Mouse (Mus musculus) adrenal gland, adult (tissue): ENCODE data around the gene Tmem170.
"Not testable (repeated sequence)": the region's sequence is repeated elsewhere in the genome, so short reads cannot be mapped to it uniquely, and the experiment has no call there.

Experiments used
- DNase-seq, 2 experiments: peaks; one replicate each; pipeline ENCODE4 v3.0.0; 2022 to 2023; ENCODE audit warnings: low spot score in 1 of 2; ENCODE audit not compliant: inconsistent age in 2 of 2

Tmem170 gene

DNA sequence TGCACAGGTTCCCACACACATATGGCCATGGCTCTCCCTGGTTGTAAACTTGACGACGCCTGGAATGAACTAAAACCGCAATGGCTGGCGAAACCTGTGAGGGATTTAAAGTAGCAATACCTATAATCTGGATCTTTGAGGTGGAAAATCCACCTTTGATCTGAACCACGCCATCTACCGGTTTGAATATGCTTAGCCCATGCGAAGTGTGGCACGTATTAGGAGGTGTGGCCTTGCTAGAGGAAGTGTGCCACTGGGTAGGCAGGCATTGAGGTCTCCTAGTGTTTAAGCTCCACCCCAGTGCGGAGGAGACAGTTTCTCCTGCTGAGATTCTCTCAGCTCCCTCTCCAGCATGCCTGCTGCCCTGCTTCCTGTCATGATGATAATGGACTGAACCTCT lies 1.2 kb upstream of the Tmem170 start:
- DNase-seq, result peak in 1 of 2 experiments; percentile 38

DNA sequence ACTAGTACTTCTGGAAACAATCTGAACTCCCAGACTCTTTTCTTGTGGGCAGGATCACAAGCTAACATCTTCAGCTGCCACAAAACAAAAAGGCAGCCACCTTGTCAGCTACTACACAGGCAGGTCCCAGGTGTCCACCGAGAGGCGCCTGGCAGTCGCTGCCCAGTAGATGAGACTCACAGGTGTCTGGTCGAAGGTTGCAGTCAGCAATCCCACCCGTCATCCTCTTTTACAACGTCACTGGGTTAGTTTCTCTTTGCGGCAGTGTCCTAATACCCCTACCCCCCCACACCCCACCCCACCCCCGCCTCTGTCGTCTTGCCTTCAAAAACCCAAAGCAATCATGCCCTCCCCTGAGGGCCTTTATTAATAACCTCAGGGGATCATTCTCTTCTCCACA lies 792 bp downstream of the Tmem170 start:
- peak in 1 of 2 experiments; percentile 36 for DNase-seq

DNA sequence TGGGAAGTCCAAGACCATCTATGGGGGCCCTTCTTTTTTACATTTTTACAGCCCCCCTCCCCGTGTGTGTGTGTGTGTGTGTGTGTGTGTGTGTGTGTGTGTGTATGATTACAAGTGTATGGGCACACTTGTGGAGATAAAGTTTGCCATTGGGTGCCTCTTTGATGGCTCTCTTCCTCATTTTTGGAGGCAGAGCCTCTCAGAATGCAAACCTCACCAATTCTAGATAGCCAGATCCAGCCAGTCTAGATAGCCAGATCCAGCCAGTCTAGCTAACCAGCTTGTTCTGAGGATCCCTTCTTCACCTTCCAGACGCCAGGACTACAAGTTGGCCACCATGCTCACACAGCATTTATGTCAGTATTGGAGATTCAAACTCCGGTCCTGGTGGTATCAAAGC lies 5.3 kb downstream of the Tmem170 start:
- DNase-seq, result no peak

DNA sequence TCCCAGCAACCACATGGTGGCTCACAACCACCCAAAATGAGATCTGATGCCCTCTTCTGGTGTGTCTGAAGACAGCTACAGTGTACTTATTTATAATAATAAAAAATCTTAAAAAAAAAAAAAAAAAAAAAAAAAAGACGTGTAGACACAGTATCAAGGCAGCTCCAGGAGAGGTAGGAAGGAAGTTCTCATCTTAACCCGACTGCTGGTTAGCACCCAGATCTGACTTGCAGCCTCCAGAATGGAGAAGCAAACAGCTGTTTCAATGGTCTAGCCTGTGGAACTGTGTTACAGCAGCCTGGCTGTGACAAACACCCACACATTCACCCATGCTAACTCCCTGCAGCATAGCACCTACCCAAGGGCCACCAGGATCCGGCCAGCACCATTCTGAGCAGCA lies 6.2 kb downstream of the Tmem170 start:
- no peak for DNase-seq

DNA sequence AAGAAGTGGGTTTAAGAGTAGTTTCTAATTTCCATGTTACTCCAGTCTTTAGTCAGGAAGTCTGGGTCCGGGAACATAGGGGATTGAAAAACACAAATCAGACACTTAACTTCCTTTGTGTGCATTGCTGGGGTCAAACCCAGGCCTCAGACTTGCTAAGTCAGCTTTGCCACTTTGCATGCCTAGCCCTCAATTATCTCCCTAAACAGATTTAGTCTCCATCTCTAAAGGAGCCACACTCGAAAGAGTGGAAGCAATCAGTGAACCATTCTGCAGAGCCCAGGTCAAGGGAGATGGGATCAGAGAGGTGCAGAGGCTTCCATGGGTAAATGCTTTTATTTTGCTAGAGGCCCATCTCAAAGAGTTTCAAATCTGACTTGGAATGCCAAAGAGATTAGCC lies 7.9 kb downstream of the Tmem170 start:
- DNase-seq, result no peak

DNA sequence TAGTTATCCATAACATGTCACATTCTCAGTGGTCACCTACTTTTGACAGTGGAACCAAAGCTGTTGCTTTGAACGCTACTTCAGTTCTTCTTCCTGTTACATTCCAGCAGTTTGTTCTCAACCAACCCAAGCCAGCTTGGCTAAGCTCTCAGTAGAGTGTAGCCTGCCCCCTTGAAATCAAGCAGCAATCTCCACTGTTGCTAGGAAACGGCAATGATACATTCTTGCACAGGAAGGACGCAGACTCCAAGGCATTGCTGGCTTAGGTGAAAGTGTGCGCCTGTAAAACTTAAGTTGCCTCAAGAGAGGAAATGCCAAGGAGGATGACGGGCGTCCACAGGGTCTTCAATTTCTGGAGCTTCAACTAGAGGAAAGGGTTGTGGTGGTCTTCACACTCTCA lies 10.7 kb downstream of the Tmem170 start:
- no peak for DNase-seq

DNA sequence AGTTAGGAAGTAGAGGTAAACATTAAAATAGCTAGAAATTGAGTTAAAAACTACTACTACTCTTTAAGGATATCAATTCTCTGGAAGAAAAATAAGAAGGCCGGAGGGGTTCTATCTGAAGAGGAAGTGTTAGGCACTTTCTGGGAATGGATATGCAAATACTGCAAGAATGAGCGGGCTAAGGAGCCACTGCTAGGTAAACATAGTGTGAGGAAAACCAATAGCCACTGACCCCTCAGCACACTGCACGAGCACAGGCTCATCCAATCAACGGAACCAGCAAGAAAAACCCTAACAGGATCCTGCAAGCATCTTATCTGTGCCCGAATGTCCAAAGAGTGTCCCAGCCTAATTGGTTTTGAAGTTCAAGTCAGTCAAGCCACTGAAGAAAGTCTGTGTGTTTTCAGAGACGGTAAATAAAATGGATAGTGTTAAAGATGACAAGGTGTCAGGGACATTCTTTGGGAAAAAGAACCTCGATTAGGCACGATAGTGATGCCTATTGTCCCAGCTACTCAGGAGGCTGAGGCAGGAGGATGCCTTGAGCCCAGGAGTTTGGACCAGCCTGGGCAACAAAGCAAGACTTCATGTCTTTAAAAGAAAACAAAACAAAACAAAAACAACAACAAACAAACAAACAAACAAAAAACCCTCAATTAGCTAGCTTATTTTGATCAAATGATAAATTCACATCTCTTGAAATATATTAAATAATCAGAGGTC lies 11.3 kb downstream of the Tmem170 start:
- no peak for DNase-seq

DNA sequence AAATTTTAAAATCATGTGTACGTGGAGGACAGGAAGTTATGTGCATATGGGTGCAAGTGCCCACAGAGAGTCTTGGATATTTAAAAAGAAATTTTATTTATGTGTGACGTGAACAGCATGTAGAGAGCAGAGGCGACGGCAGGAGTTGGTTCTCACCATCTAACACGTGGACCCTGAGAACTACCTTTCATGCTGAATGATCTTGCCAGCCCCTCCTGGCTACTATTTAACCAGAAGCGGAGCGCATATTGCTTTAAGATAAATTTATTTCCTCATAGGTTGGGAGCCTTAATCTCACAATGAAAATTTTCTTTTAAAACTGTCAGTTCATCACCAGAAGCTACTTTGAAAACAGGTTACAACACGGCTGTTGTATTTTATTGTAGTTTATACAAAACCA lies 11.9 kb downstream of the Tmem170 start:
- DNase-seq, result no peak

DNA sequence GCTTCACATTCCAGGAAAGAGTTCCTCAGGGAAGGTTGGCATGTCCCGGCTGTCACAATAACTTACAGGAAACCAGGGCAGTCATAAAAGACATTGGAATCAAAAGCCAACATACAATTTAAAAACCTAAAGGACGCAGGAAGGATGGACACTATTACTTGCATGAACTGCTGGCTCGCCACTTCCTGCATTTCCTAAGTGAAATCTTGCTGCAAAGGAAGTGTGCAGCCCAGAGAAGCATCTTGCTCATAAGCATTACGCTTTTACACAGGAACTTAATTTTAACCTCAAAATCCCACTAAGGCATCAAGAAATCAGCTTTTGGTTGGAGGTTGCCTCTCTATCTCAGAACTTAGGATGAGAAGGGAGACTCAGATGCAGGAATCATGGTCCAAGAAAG lies 13.3 kb downstream of the Tmem170 start:
- DNase-seq, result no peak

DNA sequence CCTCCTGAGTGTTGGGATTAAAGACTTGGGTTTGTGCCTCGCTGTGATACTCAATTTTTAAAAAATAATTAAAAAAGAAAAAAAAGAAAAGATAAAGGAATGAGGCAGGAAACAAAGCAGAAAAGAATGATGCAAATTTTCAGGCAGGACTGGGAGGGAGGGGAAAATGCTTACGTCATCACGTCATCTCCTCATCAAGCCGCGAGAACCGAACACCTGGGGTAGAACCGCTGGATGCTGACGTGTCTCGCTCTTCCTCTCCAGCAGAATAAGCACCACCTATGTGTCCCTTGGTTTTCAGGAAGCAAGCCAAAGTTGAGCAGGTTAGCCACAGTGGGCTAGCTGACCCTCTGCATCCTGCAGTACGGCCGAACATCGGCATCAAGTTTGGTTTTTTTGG lies 20.6 kb downstream of the Tmem170 start:
- no peak for DNase-seq

DNA sequence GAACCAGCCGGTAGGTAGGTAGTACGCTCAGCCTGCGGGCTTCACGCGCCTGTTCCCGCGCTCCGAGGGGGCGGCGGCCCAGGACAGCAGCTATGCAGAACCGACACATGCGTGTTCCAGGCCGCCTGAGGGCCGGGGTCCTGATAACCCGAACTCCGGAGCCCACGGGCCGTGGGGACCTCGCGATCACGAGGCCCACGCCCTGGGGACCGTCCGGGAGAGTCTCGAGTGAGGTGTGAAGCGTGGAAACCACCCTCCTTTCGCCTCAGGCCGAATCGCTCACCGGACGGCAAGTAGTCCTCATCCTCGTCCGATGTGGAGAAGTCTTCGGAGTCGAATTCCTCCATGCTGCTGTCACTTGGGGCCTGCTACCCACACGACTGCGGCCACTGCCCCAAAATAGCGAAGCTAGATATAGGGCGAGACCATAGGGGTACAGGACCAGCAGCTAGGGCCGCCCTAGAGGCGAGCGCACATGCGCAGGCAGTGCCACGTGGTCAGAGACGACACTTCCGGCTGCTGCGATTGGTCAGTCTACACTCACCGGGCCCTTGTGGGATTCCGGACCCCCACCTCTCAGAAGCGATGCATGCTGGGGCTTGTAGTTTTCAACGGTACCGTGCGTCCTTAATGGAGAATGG lies 22.6 kb downstream of the Tmem170 start, which contains the start of gene Cfdp1:
Gene Cfdp1, minus strand, starts transcription at position 431 of the 641 bp plus-strand sequence.
- DNase-seq, result peak; percentile 97 to 98

DNA sequence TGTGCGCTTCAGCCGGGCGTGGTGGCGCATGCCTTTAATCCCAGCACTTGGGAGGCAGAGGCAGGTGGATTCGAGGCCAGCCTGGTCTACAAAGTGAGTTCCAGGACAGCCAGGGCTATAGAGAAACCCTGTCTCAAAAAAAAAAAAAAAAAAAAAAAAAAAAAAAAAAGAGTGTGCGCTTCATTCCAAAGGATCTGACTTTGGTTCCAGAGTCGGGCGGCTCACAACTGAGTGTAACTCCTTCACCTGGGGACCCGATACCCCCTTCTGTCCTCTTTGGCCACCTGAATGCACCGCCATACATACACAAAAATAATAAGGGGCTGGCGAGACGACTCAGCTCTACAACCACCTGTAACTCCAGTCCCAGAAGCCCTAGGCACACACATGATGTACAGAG lies 23.3 kb downstream of the Tmem170 start:
- DNase-seq, result not testable (repeated sequence)

DNA sequence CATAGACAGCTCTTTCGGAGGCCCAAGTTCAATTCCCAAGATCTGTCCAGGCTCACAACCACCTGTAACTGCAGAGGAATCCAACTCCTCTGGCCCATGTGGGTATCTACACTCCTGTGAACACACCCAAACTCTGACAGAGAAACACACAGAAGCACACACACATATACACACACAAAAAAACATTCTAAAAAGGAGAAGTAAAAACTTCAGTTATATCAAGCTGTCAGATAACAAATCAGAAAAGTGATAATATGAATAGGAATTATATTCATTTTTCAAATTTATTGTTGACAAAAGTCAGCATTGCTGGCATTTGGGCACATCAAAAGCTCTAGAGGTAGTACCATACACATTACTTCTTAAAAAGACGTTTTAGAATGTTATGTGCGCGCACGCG lies 29.8 kb downstream of the Tmem170 start:
- no peak for DNase-seq

DNA sequence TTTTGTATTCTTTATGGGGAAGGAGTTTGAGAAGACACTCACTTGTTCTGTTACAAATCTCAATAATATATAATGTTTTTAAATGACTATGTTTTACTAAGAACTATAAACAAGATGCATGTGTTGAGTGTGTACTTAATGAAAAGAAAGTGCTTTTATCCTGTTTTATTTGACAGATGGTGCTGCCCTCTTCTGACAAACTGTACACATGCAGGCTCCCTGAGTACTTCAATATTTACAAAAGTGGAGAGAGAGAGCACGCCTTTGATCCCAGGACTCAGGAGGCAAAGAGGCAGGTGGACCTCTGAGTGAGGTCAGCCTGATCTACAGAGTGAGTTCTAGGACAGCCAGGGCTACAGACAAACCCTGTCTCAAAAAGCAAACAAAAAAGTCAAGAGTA lies 41.0 kb downstream of the Tmem170 start:
- DNase-seq, result peak in 1 of 2 experiments; percentile 65

DNA sequence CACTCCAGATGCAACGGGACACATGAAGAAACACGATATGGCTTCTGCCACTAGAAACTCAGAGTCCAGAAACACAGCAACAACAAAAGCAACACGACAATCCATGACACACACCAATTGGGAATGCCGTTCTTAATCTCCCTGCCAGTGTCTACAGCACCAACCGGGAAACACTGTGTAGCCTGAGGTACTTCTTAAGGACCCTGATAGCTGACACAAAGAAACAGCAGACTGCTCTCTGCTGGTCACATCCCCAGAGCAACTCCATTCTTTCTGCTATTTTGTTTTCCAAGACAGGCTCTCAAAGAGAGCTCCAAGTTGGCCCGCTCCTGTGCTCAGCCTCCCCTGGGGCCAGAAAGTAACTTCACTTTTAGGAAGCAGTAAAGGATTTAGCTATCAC lies 42.5 kb downstream of the Tmem170 start:
- peak in 1 of 2 experiments; percentile 43 for DNase-seq

DNA sequence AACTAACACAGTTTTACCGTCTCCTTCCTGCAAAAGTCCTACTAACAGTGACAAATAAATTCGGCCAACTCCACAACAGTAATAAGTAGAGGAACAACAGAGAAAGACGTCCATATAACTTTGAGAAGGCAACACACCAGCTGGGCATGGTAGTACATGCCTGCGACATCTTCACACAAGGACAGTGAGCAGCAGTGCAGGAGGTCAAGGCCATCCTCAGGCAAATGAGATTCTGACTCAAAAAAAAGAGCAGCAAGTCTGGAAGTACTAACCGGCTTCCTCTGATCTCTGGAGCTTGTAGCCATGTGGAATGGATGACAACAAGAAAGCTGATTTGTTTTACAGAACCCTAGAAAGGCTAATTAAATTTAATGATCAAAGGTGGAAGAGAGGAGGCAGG lies 43.6 kb downstream of the Tmem170 start:
- DNase-seq, result peak; percentile 62 to 79

DNA sequence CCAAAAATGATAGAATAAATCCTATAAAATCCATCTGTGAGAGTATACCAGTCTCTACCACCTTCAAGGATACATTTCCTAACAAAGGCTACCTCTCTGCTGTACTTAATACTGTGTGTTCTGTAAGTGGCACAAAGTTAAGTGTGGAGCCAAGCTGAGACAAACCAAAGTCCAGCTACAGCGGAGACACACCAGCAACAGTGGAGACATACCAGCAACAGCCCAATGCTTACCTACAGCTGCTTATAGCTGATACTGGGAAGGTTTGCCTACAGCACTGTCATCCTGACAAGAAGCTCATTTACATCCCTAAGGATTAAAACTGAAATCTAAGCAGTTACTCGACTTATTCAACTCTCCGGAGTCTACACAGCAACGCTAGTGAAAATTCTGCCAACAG lies 44.6 kb downstream of the Tmem170 start:
- no peak for DNase-seq

DNA sequence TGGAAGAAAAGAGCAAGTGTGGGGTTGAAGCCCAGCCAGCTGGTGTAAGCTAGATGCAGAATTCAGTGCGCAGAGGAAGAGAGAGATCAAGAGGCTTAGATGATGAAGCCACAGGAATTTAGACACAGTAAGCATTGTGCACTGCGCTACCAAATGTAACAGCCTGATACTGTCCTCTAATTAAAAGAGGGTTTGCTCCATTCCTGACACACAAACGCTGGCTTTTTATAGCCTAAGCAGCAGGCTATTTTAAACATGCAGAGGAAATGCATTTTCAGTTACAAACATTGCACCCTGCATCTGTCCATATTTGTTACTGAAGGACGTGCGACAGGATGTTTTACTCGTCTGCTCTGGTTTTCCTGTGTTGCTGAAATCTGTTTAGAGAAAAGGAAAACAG lies 48.0 kb downstream of the Tmem170 start:
- DNase-seq, result no peak

DNA sequence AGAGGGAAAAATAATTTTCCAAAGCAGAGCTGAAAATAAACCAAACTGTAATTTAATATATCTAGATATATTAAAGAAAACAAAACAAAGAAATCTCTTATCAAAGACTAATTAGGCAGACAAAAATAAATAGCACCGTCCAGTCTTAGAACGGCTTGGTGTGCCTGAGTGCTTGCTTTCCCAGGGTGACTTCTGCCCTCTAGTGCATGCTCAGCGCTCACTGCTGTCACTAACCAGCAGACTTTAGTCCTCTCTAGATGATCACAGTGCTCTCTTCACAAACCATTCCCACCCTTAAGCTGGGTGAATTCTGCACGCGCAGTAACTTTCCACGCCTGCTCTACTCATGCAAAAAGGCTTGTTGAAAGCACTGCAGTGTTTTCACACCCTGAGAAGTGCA lies 51.3 kb downstream of the Tmem170 start:
- DNase-seq, result peak; percentile 48 to 71

DNA sequence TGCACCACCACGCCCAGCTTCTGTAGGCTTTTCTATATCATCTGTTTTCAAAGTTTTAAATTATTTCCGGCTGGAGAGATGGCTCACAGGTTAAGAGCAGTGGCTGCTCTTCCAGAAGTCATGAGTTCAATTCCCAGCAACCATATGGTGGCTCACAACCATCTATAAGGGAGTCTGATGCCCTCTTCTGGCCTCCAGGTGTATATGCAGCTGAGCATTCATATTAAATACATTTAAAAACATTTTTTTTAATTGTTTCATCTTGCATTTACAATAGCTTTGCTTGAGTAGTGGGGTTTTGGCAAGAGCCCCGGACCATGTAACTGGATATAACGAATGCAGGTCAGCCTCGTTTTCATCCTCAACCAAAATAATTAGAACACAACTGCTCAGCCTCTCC lies 52.2 kb downstream of the Tmem170 start:
- DNase-seq, result no peak

DNA sequence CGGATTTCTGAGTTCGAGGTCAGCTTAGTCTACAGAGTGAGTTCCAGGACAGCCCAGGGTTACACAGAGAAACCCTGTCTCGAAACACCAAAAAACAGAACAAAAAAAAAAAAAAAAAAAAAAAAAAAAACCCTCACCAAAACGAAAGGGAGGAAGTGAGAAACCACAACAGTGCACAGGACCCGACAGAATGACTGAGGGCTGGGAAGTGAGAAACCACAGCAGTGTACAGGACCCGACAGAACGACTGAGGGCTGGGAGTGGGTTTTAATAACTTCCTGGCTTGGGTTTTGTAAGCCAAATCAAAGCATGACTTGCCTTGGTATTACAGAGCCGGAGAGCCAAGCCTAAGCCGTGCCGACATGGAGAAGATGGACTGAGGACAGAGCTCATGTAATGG lies 55.4 kb downstream of the Tmem170 start:
- no peak for DNase-seq

DNA sequence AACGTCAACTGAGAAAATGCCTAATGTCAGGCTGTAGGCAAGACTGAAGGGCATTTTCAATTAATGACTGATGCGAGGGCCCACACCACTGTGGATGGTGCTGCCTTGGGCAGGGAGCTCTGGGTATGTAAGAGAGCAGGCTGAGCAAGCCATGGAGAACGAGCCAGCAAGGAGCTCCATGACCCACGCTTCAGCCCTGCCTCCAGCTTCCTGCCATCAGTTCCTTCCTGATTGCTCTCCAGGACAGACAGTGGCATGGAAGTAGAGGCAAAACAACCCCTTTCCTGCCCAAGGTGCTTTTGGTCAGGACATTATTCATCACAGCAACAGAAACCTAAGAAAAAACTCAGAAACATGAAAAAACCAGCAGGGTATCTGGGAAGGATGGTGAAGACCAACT lies 55.9 kb downstream of the Tmem170 start:
- peak in 1 of 2 experiments; percentile 58 for DNase-seq

DNA sequence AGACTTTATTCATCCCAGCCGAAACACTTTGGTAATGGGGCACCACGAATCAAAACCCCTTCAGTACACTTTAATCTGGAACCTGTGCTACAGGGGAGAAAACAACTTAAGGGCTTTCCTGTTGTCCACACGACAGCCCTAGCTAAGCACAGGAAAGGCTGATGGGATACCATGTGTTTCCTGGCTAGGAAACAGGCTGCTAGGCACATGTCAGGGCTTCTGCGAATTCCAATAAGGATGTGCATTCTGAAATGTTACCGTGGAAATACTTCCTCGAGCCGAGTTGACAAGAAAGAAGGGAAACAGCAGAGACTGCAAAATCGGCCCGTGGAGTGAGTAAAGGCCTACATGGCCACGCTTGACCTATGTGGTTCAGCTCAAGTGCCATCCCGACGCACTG lies 56.5 kb downstream of the Tmem170 start:
- DNase-seq, result peak in 1 of 2 experiments; percentile 55
